Mouse (Mus musculus) retina, adult 2 months (tissue): ENCODE results near the gene Mylpf.

ENCODE experiments used
- DNase-seq: peaks from one replicate; pipeline ENCODE4 v3.0.0-alpha.2; 2012; ENCODE audit warnings: low read depth, low spot score

The Mylpf gene

DNA sequence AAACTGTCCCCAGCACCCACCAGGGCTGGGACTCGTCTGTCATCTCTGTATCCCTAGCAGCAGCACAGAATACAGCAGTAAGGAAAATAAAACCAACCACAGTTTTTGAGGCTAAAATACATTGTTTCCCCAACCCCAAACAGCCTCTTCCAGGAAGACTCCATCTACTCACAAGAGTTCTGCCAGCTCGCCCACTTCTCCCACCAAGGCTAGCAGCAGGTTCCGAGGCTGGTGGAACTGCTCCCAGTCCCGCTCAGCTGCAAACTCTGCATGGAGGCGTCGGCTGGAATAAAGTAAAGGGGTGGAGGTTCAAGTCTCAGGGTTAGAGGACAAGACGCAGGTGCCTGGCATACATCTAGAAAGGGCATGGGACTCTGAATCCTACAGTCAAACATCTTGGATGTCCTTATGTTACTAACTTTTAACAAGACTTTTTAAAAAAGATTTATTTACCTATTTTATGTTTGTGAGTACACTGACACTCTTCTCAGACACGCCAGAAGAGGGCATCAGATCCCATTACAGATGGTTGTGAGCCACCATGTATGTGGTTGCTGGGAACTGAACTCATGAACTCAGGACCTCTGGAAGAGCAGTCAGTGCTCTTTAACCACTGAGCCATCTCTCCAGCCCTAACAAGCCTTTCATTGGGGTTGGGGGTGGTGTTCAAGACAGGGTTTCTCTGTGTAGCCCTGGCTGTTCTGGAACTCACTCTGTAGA, 50.7 kb downstream of the Mylpf start:
- no peak for DNase-seq

DNA sequence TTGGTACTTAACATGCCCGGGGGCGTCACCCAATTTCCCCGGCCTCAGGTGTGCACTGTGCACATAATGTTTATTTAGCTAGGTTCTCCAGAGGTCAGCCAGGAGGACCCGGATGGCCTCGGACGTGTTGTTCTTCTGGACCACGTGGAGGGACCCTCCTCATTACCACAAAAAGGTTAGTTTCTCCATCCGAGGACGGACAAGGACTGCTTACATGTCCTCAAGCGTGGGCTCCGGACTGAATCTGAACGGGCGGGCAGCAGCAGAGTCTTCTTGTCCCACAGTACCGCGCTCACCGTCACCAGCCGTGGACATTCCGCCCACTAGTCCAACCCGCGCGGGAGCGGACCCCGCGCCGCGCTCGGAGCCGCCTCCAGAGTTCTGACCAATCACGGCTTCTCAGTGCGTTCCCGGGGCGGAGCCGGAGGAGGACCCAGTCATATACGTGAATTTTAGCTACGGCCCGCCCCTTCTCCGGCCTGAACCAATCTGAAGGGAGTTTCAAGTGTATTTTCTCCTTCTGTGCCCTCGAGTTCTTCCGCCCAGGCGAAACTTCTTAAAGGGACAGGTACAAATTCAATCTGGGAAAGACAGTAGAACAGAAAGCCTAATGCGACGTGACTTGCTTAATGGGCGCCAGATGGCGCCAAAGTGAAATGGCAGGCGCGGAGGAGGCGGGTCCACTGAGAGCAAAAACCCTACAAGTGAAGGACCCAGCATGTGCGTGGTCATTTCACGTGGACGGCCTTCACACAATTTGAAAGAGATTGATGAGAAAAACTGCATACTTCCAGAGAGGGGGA, 51.8 kb downstream of the Mylpf start, which contains the start of gene Dctpp1:
Dctpp1 (minus strand) TSS at position 401 of the 803 bp plus-strand sequence.
- DNase-seq = peak; percentile 94

DNA sequence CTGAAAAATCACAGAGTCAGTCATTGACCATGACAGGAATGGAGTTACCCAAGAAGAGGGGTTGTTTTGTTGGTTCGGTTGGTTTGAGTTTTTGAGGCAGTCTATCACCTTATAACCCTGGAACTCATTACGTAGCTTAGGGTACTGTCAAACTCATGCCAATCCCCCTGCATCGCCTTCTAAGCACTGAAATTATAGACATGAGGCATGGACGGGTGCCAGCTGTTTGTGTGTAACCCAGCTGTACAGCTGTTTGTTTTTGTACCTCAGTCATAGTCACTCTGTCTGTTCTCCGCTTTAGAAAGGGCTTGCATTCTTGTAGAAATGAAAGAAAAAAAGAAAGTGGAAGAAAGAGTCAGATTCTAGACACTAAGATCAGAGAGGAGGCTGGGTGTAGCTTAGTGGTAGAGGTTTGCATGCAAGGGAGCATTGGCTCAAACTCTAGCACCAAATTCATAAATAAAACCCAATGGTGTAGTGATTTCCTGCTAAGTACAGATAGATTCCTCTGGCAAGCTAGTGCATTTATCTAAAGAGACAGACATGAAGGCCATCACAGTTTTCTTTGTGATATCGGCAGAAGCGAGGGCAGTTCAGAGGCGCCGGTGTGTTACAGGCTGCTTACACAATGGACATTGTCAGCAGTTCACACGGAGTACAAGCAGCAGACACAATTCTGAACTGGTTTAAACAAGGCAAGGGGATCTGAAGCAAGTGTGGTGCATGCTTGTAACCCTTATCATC, 53.7 kb downstream of the Mylpf start:
- DNase-seq = no peak

DNA sequence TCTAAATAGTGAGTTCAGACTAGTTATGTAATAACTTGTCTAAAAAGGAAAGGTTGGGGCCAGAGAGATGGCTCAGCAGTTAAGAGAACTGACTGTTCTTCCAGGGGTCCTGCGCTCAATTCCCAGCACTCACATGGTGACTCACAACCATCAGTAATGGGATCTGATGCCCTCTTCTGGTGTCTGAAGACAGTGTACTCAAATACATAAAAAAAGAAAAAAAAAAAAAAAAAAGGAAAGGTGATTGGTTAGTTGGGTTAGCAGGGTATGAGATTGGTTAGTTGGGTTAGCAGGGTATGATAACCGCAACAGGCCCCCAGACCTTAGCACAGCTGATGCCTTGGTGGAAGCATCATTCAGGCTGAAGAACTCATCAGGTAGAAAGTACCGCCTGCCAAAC, 54.8 kb downstream of the Mylpf start:
- no peak for DNase-seq
